Mouse (Mus musculus) cortical plate, adult 2 months (tissue): ENCODE measurements at regions not wholly inside any gene's neighbourhood (a gene's known extent, or its start where the extent isn't known, plus 50 kb on each side); places are given as distances from the start of the nearest gene placed in this dataset.

Experiments used
- CTCF ChIP-seq: fragments of 200-500 bp; IDR thresholded peaks from 2 replicates; pipeline ENCODE4 v1.5.1; 2011; ENCODE audit warnings: mild to moderate bottlenecking, control low read depth, low read length; ENCODE audit not compliant: insufficient read depth; ENCODE audit errors: extremely low read depth
- POLR2A ChIP-seq: fragments of 200-500 bp; IDR thresholded peaks from 2 replicates; pipeline ENCODE4 v1.6.1; 2011; ENCODE audit warnings: mild to moderate bottlenecking, low read length, control low read depth; ENCODE audit not compliant: insufficient read depth; ENCODE audit errors: extremely low read depth

- no peak for TF ChIP-seq CTCF
- no peak for TF ChIP-seq POLR2A
These were observed 343.0 kb upstream of the Klf12 start for GRCm38 (mm10) chr14:100627523-100627922.
